Mouse (Mus musculus): ENCODE data around the gene Arhgap44.
A peak's percentile ranks its signal among the peaks of the same experiment; 100 is the strongest.

Arhgap44 gene

GRCm38 (mm10) chr11:64998439-64998838, 164.3 kb downstream of the Arhgap44 start:
- DNase-seq, result no peak

DNA sequence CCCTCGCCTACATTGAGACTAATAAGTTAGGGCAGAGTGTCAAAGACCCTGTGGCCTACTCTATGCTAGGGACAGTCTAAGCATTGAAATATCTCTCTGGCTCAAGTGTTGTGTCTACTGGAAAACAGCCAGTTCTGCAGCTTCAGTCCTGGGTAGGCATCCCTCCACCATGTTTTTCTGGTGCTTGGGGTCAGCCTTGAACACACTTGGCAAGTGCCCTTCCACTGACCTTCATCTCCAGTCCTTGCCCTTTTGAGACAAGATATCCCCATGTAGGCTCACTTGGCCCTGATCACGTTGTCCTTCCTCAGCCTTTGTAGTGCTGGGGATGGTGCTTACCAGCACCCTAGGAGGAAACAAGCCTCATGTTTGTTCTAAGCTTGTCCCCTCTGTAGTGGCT, 174.2 kb downstream of the Arhgap44 start:
- DNase-seq, result no peak

DNA sequence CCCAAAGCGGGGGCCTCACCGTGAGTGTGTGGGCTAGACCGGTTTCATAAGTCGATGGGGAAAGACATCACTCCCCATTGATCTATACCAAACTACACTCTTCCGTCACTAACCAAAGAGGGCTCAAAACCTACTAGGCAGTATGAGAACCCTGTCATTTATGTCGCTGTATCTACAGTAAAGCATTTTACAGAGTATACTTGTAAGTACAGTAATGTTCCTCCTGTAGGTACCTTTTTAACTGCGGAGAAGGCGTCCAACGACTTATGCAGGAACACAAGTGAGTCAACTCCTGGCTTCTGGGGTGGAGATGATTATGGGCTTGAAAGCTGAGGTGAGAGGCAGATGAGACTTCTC, 183.3 kb downstream of the Arhgap44 start:
- no peak for DNase-seq

GRCm38 (mm10) chr11:64978720-64979488, 183.9 kb downstream of the Arhgap44 start, which contains the start of gene Elac2:
Gene Elac2, plus strand, starts transcription at chr11:64979038.
- peak; percentile 99 for DNase-seq

GRCm38 (mm10) chr11:64972418-64972817, 190.3 kb downstream of the Arhgap44 start:
- DNase-seq, result no peak

GRCm38 (mm10) chr11:64971471-64971988, 191.2 kb downstream of the Arhgap44 start:
- no peak for DNase-seq

GRCm38 (mm10) chr11:64968939-64969342, 193.8 kb downstream of the Arhgap44 start:
- no peak for DNase-seq

- DNase-seq, result peak; percentile 28
Measured at GRCm38 (mm10) chr11:64968507-64968906, 194.3 kb downstream of the Arhgap44 start.

GRCm38 (mm10) chr11:64962629-64963028, 200.1 kb downstream of the Arhgap44 start:
- no peak for DNase-seq

DNA sequence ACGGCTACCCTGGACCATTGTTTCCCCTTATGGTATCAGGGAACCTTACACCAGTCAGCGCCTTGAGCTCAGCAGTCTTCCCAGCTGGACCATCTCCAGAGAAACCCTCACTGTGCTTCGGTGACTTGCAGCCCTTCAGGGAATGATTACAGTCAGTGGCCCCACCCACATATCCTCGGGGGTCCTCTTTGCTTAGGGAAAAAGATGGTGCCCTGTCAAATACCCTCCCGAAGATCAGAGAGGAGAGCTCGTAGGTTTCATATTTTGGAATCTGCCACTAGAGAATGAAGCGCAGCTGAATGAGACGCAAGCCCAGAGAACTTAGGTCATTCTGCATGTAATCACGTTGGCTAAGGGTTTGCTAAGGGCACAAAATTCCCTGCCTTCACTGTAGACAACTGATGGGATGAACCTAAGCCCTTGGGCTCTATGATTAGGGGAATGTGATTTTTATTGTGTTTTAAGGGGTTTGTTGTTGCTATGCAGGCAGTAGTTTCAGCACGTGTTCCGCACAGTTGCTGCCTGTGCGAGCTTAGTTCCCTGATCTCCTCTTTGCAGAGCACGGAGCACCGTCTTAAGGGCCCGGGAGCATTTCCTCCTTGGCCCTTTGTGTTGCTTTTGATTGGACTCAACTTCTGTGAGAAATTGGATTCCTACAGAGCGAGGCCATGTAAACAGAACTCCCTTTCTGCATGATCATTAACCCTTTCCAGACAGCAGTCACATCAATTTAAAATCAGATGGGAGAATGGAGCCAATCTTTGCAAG, 205.6 kb downstream of the Arhgap44 start:
- no peak for DNase-seq

Data from thymus, postnatal 25 days (tissue).